Mouse (Mus musculus) C2C12 (cell line): ENCODE results near the gene Gm17455.

Experiments
- CTCF ChIP-seq: IDR thresholded peaks from one replicate; pipeline ENCODE4 v1.5.1; 2011; ENCODE audit not compliant: control insufficient read depth, insufficient read depth, insufficient read length
- USF1 ChIP-seq: IDR thresholded peaks from one replicate; pipeline ENCODE4 v1.6.1; 2011; ENCODE audit warnings: low read depth, mild to moderate bottlenecking, control low read depth, moderate library complexity

- TF ChIP-seq CTCF (no peak), USF1 (no peak)
Observed at GRCm38 (mm10) chr10:60367145-60367544, 32.4 kb upstream of the Gm17455 start.
